Mouse (Mus musculus) retina, adult 2 months (tissue): ENCODE results near the gene Fgf11.

Experiments used
- DNase-seq: peaks from one replicate; pipeline ENCODE4 v3.0.0-alpha.2; 2012; ENCODE audit warnings: low read depth, low spot score

The Fgf11 gene

GRCm38 (mm10) chr11:69757303-69758089, 44.2 kb downstream of the Fgf11 start:
- no peak for DNase-seq

DNA sequence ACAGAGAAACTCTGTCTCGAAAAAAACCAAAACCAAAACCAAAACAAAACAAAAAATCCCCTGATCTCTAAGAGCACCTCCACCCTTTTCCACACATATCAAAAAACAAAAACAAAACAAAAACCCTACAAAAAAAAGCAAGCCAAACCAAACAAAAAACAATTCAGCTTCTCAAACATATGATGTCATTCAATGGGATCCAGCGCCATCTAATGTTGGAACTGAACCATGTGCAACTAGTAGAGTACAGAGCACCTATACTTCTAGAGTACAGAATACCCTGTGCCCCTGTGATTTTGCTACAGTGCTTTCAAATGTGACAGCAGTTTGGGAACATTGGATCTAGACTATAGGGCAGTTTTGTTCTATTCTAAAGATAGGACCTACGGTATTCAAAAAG, 47.0 kb downstream of the Fgf11 start:
- no peak for DNase-seq

DNA sequence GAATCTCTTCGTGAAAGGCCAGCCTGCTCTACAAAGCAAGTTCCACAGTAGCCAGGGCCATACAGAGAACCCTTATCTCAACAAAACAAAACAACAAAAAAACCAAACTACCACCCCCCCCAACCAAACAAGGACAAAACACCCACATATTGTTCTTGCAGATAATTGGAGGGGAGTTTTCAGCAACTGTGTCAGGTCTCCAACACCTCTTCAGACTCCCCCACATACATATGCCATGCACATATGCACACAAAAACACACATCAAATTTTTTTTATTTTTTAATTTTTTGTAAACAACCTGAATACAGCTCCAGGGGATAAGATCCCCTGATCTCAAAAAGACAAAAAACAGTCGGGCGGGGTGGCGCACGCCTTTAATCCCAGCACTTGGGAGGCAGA, 47.4 kb downstream of the Fgf11 start:
- DNase-seq = no peak

GRCm38 (mm10) chr11:69752686-69753085, 49.0 kb downstream of the Fgf11 start:
- no peak for DNase-seq

DNA sequence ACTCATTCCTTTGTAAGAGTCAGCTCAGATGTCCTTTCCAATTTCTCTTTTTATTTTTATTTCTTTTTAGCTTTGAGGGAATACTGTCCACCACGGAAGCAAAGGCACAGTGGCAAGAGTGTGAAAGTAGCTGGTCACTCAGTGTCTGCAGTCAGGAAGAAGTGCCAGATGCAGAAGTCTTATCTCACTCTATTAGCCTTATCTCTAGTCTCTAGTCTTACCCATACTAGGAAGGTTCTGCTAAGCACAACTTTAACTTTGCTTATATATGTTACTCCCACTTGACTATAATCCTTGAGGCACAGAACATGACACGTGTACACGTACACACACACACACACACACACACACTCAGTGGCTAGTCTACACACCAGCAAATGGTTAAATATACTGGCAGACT, 50.0 kb downstream of the Fgf11 start:
- DNase-seq = no peak
